Mouse (Mus musculus): ENCODE data around the gene Smarca4.
"Not testable (repeated sequence)": the region's sequence is repeated elsewhere in the genome, so short reads cannot be mapped to it uniquely, and the experiment has no call there.

Smarca4 gene

GRCm38 (mm10) chr9:21668946-21669345, 53.0 kb downstream of the Smarca4 start:
- no peak for DNase-seq

- DNase-seq, result no peak
Measured at GRCm38 (mm10) chr9:21670354-21670753, 54.4 kb downstream of the Smarca4 start.

DNA sequence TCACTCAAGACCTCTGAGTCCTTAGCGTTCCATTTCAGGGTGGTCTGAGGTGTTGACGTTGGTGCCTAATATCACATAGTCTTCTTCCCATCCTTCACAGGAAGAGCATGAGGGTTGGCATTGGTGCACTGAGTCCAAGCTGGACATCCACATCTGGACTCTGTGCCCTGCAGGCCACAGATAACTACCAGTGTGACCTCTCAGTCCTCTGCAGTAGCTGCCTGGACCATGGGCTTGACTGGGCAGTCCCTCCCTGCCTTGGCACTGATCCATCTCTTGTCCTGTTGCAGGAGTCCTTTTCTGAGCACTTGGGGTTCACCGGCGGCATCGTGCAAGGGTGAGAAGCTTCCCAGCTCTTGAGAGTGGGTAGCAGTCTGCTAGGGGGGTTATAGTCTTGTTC, 55.8 kb downstream of the Smarca4 start:
- DNase-seq, result no peak

GRCm38 (mm10) chr9:21677706-21678105, 61.7 kb downstream of the Smarca4 start:
- DNase-seq, result no peak

GRCm38 (mm10) chr9:21680448-21680847, 64.5 kb downstream of the Smarca4 start:
- no peak for DNase-seq

- DNase-seq, result no peak
Measured at GRCm38 (mm10) chr9:21682827-21683226, 66.9 kb downstream of the Smarca4 start.

DNA sequence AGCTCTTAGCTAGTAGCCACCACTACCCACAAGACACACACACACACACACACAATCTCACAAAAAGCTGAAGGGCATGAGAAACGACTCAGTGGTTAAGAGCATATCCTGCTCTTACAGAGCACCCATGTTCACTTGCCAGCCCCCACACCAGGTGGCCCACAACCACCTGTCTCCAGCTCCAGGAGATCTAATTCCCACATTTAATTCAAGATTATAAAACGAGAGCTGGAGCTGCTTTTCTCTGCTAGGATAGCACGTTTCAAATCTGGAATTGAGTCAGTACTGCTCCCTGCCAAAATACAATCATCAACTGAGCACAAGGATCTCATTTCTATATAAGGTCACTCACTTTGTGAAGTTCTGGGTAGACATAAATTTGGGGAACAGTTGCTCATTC, 67.9 kb downstream of the Smarca4 start:
- DNase-seq, result no peak

DNA sequence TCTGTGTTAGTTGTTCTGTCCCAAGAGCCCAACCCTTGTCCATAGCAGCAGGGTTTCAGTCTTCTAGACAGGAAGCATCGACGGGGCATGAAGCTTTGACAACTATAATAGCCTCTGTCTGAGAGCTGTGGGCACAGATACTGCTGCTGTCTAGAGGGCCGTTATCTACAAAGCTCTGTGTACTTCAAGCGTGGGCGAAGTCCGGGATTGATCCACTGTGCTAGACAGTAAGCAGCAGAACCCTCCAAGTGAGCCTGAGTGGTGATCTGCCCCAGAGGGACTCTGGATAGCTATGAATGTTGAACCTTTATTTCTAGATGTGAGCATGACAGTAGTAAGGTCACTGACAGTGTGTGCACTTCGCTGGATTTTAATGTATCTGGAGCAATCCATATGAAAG, 72.6 kb downstream of the Smarca4 start:
- no peak for DNase-seq

- DNase-seq, result no peak
Measured at GRCm38 (mm10) chr9:21690031-21690430, 74.1 kb downstream of the Smarca4 start.

- peak; percentile 47 for DNase-seq
Measured at GRCm38 (mm10) chr9:21691862-21692261, 75.9 kb downstream of the Smarca4 start.

DNA sequence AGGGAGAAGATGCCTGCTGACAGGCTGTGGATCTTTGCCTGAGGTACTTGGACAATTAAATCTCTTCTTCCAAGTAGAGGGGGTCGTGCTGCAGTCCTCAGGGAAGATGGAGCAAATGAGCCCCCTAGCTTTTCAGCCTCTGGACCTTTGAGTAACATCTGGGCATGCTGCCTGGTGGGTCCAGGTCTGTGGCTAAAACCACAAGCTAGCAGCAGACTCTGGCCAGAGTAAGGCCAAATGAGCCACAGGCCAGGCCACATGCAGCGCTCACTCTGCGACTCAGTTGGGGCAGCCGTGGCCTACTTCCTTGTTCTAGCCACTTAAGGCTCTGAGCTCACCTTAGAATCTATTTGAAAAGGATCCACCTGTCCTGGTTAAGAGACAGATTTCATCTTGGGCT, 76.5 kb downstream of the Smarca4 start:
- DNase-seq, result no peak

GRCm38 (mm10) chr9:21694071-21694470, 78.1 kb downstream of the Smarca4 start:
- no peak for DNase-seq

DNA sequence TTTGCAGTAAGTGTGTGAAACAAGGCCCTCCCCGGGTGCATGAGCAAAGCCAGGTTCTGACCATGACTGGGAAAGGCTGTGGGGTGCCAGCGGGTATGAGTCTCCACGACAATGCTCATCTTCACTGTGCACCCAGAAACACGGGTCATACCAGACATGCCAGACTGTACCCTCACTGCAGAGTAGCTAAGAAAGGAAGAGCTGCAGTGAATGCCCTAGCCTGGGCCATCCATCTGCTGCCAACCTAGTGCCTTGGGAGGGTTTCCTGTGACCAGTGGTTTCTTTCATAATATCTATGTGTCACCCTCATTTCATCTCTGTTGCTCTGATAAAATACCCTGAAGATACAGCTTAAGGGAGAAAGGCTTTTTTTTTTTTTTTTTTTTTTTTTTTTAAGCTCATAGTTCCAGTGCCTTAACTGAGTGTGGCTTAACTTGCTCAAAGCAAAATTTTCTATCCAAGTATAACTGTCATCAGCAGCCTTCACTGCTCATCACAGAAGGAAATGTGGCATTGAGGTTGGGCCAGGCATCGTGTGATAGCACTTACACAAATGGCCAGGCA, 79.3 kb downstream of the Smarca4 start:
- no peak for DNase-seq

- DNase-seq, result no peak
Measured at GRCm38 (mm10) chr9:21697121-21697520, 81.2 kb downstream of the Smarca4 start.

GRCm38 (mm10) chr9:21699280-21699679, 83.3 kb downstream of the Smarca4 start:
- not testable (repeated sequence) for DNase-seq

DNA sequence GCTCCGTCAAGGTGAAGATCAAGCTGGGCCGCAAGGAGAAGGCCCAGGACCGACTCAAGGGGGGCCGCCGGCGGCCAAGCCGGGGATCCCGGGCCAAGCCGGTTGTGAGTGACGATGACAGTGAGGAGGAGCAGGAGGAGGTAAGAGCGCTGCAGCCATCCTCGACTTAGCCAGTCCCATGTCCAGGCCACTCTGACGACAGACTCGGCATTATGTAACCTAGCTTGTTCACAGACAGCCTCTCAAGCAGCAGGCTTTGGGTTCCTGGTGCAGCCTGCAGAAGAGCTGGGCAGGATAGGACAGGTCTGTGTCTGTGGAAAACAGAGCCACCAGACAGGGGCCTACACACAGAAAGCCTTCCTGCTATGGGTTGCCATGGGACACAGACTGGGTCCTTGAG, 85.1 kb downstream of the Smarca4 start:
- no peak for DNase-seq

- no peak for DNase-seq
Measured at GRCm38 (mm10) chr9:21703494-21703893, 87.5 kb downstream of the Smarca4 start.

GRCm38 (mm10) chr9:21706085-21706484, 90.1 kb downstream of the Smarca4 start:
- DNase-seq, result no peak

GRCm38 (mm10) chr9:21706586-21707265, 90.8 kb downstream of the Smarca4 start:
- no peak for DNase-seq

GRCm38 (mm10) chr9:21709340-21709739, 93.4 kb downstream of the Smarca4 start:
- DNase-seq, result no peak

DNA sequence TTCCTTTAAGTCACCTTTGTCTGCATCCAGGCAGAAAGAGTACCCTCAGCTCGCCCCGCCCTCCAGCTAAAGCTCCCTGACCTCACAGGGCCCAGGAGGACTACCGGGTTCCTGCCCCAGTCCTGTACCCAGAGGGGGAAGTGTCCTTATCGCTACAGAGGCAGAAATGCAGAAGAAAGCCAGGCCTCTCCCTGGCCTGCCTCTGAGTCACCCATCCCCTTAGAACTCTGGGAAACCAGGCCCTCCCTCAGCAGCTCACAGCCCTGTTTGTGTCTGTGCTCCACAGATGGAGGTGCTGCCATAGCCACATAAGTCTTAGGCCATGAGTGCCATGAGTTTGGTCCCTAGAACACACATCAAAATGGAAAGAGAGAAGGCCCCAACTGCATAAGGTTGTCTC, 99.3 kb downstream of the Smarca4 start:
- DNase-seq, result no peak

GRCm38 (mm10) chr9:21717015-21717414, 101.0 kb downstream of the Smarca4 start:
- no peak for DNase-seq

DNA sequence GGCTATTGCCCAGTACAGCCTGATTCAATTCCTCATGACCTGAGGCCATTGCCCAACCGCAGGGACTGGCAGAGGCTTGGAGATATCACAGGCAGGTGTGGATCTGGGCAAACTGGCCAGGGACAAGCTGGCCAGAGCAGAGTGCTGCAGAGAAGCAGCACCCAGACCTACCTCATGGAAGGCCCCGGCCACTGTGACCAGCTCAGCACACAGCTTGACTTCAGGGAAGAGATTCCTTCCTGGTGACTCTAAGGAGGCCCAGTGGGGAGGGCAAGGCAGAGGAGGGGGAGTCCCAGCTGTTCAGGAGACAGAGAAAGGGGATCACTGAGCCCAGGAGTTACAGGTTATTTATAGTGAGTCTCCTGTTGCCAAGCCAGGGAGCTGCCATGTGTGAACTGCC, 105.1 kb downstream of the Smarca4 start:
- no peak for DNase-seq

DNA sequence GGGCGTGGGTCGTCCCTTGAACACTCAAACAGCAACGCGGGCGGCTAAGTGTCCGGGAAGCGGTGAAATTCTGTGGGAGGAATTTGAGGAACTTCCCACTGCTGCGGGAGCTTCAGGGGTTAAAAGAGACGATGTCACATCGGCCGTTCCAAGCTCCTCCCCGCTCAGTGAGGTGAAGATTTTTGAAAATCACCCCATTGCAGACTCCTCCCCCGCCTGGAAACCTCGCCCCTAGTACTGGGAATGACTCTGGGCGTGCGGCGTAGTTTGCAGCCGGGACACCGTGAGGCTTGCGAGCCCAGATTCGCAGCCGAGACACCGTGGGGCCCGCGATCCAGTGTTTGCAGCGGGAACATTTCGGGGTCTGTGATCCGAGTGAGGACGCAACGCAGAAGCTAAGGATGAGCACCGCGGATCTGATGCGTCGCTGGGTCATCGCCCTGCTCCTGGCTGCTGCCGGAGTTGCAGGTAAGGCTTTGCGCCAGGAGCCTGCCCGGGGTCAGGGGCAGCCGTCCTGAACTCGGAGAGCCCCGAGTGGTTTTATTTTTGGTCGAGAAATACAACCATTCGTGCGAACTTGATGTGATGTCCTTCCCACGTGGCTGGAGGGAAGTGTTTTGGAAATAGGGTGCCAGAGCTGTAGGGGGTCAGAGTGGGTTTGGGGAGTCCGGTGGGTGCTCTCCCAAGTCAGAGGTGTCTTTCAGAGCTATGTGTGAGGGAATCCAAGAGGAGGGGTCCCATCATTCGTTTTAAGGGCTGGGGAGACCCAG, 107.6 kb downstream of the Smarca4 start, which contains the start of gene Ldlr:
Gene Ldlr (plus strand): TSS at position 107 of the 770 bp plus-strand sequence.
- peak; percentile 75 for DNase-seq

Measured in cerebellum, adult 8-10 months (tissue).